Mouse (Mus musculus) intestine, embryonic 16.5 days (tissue): ENCODE results near the gene Cdh11. TPM values are rescaled to one million over a fixed set of nuclear protein-coding genes. Genes with fewer than 3 reads are reported as not detected.

Experiments
- microRNA-seq: library from miRNA; unstranded; fragments of <30 nt; microRNA quantifications from one replicate; pipeline ENCODE4, GENCODE M21; 2016
- polyA plus RNA-seq: library from polyadenylated mRNA; unstranded; fragments of >200 nt; fragmentation: Nextera tagmentation; extraction: Ambion mirVana; gene quantifications from 2 replicates; pipeline ENCODE4 v1.2.1, GENCODE M21; 2015

The Cdh11 gene
- polyA plus RNA-seq, 1 experiment from 2014 or later: 55.8 TPM

Small RNAs within 50 kb of the gene (microRNA-seq; reads per million reads assigned to microRNA genes)
- not detected for gene Gm26301
